Mouse (Mus musculus) olfactory bulb, adult 2 months (tissue): ENCODE results near the gene Sbno2. TPM values are rescaled to one million over a fixed set of nuclear protein-coding genes. Genes with fewer than 3 reads are reported as not detected.

ENCODE experiments used
- H3K27ac ChIP-seq: fragments of 200-500 bp; 2 replicates; pipeline ENCODE4 v1.5.1; 2012; ENCODE audit warnings: low read depth, low read length; ENCODE audit not compliant: insufficient read depth
- H3K4me1 ChIP-seq: fragments of 200-500 bp; 2 replicates; pipeline ENCODE4 v1.6.1; 2012; ENCODE audit warnings: low read length; ENCODE audit not compliant: control insufficient read depth, insufficient read depth
- H3K4me3 ChIP-seq: fragments of 200-500 bp; 2 replicates; pipeline ENCODE4 v1.5.1; 2012; ENCODE audit warnings: mild to moderate bottlenecking, low read depth, low read length, moderate library complexity; ENCODE audit not compliant: insufficient read depth
- CTCF ChIP-seq: fragments of 200-500 bp; IDR thresholded peaks from 2 replicates; pipeline ENCODE4 v1.5.1; 2012; ENCODE audit warnings: low read depth, mild to moderate bottlenecking, low read length, moderate library complexity; ENCODE audit not compliant: insufficient read depth
- POLR2A ChIP-seq: fragments of 200-500 bp; IDR thresholded peaks from 2 replicates; pipeline ENCODE4 v1.6.1; 2012; ENCODE audit warnings: mild to moderate bottlenecking, low read depth, low read length, moderate library complexity; ENCODE audit not compliant: insufficient read depth
- WGBS: fragments of 180-500 bp; shearing (Covaris S2); methylation state at CpG from one replicate; pipeline ENCODE4 v1.1.7; 2018; 5-methylcytosine and 5-hydroxymethylcytosine counted together
- polyA plus RNA-seq: library from polyadenylated mRNA; stranded (reverse); fragments of >200 nt; gene quantifications from 2 replicates; pipeline ENCODE4 v1.2.4, GENCODE M21; 2012; ENCODE audit warnings: low replicate concordance; ENCODE audit not compliant: missing spikeins, insufficient read depth, insufficient read length

Sbno2 gene
- polyA plus RNA-seq, 1 experiment: not detected

DNA sequence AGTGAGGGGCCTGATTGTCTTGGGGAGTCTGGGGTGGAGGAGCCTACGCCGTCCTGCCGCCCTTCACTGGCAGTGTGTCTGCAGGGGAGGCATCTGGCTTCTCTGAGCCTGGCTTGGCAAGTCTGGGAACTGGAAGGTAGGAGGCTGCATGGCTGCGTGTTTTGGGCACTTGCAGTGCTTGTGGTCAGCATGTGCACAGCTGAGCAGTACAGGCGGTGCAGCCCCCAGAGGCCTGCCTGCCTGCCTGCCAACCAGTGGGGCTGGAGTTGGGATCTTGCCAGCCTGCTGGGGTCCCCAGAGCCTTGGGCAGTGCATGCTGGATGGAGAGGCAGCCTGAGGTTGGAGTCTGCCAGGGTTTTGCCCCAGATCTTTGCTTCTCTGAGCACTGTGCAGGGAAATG, 42.3 kb downstream of the Sbno2 start:
- TF ChIP-seq POLR2A (no peak), CTCF (no peak)
- 78% methylated on average over 5 of the region's 5 CpGs for WGBS
- no peak overlapping the region for H3K27ac ChIP-seq

DNA sequence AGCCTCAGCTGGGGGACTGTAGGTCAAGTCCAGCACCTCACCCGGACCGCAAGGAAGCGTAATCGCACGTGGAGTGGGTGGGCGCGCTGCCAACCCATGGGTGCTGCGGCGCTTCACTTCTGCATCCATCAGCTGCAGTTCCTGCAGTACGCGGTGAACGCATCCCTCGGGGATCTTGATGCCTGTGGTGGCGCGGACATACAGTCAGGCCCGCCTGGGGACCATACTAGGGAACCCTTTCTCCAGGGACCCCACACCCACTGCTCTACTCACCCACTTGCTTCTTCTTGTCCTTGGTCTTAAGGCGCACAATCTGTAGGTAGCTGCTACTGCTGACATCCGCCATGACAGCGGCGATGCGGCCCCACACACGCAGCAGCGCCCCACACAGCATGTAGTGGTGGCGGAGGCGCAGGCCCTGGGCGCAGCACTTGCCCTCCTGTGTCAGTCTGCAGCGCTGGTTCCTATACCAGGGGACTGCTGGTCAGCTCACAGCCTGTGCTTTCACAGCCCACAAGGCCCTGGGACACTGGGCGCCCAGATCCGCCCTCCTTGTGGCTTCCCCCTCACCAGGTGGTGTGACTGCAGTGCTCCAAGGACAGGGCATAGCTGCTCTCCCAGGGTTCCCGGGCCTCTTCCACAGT, 47.6 kb downstream of the Sbno2 start:
- TF ChIP-seq POLR2A (no peak), CTCF (no peak)
- 68% methylated on average over 30 of the region's 30 CpGs for WGBS
- Histone ChIP-seq H3K4me1 (peaks cover 21% of the 10 kb centered on the region), H3K27ac (no peak overlapping the region), H3K4me3 (no peak overlapping the region)

More for the DNA sequence above, 42.3 kb downstream of the Sbno2 start:
- Histone ChIP-seq H3K4me3 (no peak overlapping the region), H3K4me1 (no peaks in the 10 kb centered on the region)

GRCm38 (mm10) chr10:80056976-80057682, 48.2 kb downstream of the Sbno2 start:
- peaks cover 21% of the 10 kb centered on the region for H3K4me1 ChIP-seq
- no peak overlapping the region for H3K4me3 ChIP-seq
- TF ChIP-seq CTCF (no peak), POLR2A (no peak)
- 86% methylated on average over 27 of the region's 27 CpGs for WGBS
- H3K27ac ChIP-seq: no peak overlapping the region

DNA sequence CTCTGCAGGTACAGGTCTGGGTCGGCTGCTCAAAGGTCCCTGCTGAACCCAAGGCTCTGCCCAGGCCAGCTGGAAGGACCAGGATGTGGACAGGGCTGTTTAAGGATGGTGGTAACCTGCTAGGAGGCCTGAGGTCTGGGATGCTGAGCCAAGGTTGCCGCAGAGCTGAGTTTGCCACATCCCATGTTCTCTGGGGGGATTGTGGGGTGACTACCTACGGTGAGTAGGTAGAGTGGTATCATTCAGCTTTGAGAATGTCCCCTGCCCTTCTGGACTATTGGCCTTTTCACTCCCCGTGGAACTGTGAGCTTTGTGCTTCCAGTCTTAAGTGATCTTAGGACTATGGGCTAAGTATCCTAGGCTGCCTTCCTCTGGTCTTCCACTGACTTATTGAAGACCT, 48.9 kb downstream of the Sbno2 start:
- WGBS: 76% methylated on average over 4 of the region's 4 CpGs
- Histone ChIP-seq H3K27ac (no peak overlapping the region), H3K4me3 (no peak overlapping the region), H3K4me1 (peaks cover 21% of the 10 kb centered on the region)
- TF ChIP-seq POLR2A (no peak), CTCF (no peak)

- H3K4me3 ChIP-seq: no peak overlapping the region
- no peak for TF ChIP-seq POLR2A
- no peak overlapping the region for H3K27ac ChIP-seq
- H3K4me1 ChIP-seq: peaks cover 21% of the 10 kb centered on the region
- WGBS: 85% methylated on average over 10 of the region's 10 CpGs
Measured at GRCm38 (mm10) chr10:80055891-80056290, 49.5 kb downstream of the Sbno2 start.

DNA sequence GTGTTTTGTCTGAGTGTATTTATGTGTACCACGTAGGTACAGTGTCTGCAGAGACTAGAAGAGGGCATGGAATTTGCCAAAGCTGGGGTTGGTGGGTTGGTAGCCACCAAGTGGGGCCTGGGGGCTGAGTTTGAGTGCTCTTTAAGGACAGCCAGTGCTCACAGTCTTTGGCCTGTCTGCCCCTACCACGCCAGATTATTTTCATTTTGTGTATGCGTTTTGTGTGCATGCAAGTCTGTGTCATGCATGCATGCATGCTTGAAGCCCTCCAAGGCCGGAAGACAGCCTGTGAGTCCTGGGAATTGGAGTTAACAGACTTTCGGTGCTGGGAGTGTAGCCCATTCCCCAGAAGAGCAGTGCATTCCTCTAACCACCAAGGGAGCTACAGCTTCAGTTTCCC, 50.0 kb downstream of the Sbno2 start:
- H3K27ac ChIP-seq: no peak overlapping the region
- H3K4me1 ChIP-seq: peaks cover 21% of the 10 kb centered on the region
- 62% methylated on average over 5 of the region's 5 CpGs for WGBS
- TF ChIP-seq POLR2A: no peak
- no peak for TF ChIP-seq CTCF
- H3K4me3 ChIP-seq: no peak overlapping the region

DNA sequence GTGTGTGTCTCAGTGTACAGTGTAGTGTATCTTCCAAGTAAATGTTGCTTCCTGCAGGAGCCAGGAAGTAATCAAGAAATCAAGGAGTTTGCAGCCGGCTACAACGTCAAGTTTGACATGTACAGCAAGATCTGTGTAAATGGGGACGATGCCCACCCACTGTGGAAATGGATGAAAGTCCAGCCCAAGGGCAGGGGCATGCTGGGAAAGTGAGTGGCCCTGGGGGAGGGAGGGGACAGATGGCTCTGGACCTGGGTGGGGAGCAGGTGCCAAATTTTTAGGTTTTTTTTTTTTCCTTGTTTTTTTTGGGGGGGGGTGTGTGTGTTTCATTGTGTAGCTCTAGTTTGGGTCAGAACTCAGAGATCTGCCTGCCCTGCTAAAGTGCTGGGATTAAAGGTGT, 50.5 kb downstream of the Sbno2 start:
- Histone ChIP-seq H3K27ac (0 out of 2 replicates have a peak overlapping the region, but pooled peaks have one; percentile 93), H3K4me3 (peak overlapping the region; percentile 90), H3K4me1 (peaks cover 21% of the 10 kb centered on the region)
- WGBS: 7% methylated on average over 3 of the region's 3 CpGs

DNA sequence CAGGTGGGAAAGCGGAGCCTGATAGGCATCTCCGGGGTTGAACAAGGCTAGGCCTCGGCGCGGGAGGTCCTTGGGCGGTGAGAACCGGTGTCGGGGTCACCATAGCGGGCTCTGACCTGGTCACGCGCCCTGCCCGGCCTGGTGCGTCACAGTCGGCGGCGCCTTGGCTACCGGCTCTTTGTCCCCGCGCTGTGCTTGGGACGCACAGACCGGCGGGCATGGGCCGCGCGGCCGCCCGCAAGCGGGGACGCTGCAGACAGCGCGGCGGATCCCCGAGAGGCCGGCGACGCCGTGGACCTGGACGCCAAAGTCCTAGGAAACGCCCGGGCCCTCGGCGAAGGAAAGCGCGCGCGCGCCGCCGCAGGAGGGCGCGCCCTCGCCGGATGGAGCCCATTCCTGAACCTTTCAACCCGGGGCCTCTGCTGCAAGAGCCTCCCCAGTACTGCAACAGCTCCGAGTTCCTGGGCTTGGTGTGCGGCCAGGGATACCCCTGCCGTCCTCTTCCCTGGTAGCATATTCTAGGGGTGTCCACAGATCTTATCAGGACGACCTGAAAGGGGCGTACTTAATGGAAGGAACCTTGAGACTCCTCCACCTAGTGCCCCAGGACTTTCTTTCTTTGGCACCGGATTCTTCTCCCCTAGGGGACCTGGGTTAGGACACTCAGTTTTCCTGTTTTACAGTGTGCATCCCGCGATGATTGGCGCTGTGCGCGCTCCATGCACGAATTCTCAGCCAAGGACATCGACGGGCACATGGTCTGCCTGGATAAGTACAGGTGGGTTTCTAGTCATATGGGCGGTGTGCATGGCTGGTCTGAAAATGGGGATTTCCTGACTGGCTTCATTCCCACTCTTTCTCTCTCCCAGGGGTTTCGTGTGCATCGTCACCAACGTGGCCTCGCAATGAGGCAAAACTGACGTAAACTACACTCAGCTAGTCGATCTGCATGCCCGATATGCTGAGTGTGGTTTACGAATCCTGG, 51.2 kb downstream of the Sbno2 start:
- no peak for TF ChIP-seq POLR2A
- H3K4me3 ChIP-seq: peak overlapping the region; percentile 90
- H3K27ac ChIP-seq: peak overlapping the region; percentile 93
- WGBS: under 1% methylated on average over 77 of the region's 77 CpGs
- peaks cover 21% of the 10 kb centered on the region for H3K4me1 ChIP-seq

DNA sequence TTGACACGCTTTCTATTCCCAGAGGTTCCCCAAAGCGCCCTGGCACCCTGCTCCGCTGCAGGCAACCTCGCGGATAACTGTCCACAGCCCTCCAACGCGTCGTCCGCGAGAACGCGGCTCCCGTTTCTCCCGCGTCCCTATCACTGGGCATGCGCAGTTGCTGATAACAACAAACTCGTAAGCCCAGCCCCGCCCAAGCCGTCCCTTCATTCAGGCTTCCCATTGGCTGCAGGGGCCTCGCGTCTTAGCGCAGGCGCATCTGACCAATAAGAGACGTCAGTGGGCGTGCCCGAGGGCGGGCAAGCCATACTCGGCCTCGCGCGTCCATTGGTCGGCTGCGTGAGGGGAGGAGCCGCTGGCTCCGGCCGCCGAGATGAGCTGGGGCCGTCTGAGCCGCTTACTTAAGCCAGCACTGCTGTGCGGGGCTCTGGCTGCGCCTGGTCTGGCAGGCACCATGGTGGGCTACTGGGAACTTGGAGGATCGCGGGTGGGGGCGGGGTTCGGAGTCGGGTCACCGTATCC, 52.1 kb downstream of the Sbno2 start:
- TF ChIP-seq CTCF (no peak), POLR2A (peak; percentile 99)
- Histone ChIP-seq H3K4me1 (peaks cover 27% of the 10 kb centered on the region), H3K4me3 (peak overlapping the region; percentile 90), H3K27ac (peak overlapping the region; percentile 93)
- under 1% methylated on average over 47 of the region's 47 CpGs for WGBS
